Mouse (Mus musculus) limb, embryonic 10.5 days (tissue): ENCODE data around the gene Ppp4r1. TPM values are rescaled to one million over a fixed set of nuclear protein-coding genes. Genes with fewer than 3 reads are reported as not detected.

Experiments used
- DNase-seq: peaks from one replicate; pipeline ENCODE4 v3.0.0-alpha.2; 2017; ENCODE audit warnings: low spot score
- H3K27ac ChIP-seq: fragments of 300-500 bp; sonication (generic); 2 replicates; pipeline ENCODE4 v1.5.1; 2016; ENCODE audit warnings: mild to moderate bottlenecking
- H3K27me3 ChIP-seq: fragments of 300-500 bp; sonication (generic); 2 replicates; pipeline ENCODE4 v1.6.1; 2016; ENCODE audit warnings: low read depth, mild to moderate bottlenecking; ENCODE audit not compliant: poor library complexity, severe bottlenecking
- H3K36me3 ChIP-seq: fragments of 300-500 bp; sonication (generic); 2 replicates; pipeline ENCODE4 v1.6.1; 2016; ENCODE audit warnings: mild to moderate bottlenecking, moderate library complexity
- H3K4me1 ChIP-seq: fragments of 300-500 bp; sonication (generic); 2 replicates; pipeline ENCODE4 v1.6.1; 2016
- H3K4me3 ChIP-seq: fragments of 300-500 bp; sonication (generic); 2 replicates; pipeline ENCODE4 v1.5.1; 2016; ENCODE audit warnings: mild to moderate bottlenecking, moderate library complexity
- H3K9me3 ChIP-seq: fragments of 300-500 bp; sonication (generic); replicated peaks from 2 replicates; pipeline ENCODE4 v1.6.1; 2016; ENCODE audit warnings: mild to moderate bottlenecking
- WGBS: fragments of 180-500 bp; shearing (Covaris S2); methylation state at CpG from one replicate; pipeline ENCODE4 v1.1.7; 2016; 5-methylcytosine and 5-hydroxymethylcytosine counted together
- polyA plus RNA-seq: library from polyadenylated mRNA; unstranded; fragments of >200 nt; fragmentation: Nextera tagmentation; extraction: Ambion mirVana; gene quantifications from 2 replicates; pipeline ENCODE4 v1.2.1, GENCODE M21; 2016

Ppp4r1 gene
- polyA plus RNA-seq, 1 experiment from 2014 or later: 67.5 TPM

DNA sequence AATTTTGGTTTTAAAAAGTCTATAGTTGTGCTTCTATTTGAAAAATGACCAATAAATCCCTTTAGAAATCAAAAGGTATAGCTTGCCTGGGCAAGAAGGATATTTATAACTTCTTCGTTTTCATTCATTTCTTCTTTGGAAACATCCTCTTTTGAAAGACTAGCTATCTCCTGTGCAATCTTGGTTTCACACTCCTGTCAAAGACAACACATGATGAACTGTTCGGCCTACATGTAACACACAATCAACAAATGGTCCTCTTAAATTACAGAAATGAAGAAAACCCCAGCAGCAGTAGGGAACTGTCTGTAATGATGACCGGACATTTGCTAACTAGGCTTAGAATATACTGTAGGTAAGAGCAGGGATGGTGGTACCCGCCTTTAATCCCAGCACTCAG lies 71.6 kb downstream of the Ppp4r1 start:
- Histone ChIP-seq H3K9me3 (no peaks in the 10 kb centered on the region), H3K4me1 (0 out of 2 replicates have a peak, but pooled peaks cover 2% of the 10 kb centered on the region), H3K4me3 (no peak overlapping the region), H3K36me3 (peaks cover 90% of the 10 kb centered on the region), H3K27me3 (no peaks in the 10 kb centered on the region), H3K27ac (no peak overlapping the region)
- 96% methylated on average over 4 of the region's 4 CpGs for WGBS
- DNase-seq: no peak

DNA sequence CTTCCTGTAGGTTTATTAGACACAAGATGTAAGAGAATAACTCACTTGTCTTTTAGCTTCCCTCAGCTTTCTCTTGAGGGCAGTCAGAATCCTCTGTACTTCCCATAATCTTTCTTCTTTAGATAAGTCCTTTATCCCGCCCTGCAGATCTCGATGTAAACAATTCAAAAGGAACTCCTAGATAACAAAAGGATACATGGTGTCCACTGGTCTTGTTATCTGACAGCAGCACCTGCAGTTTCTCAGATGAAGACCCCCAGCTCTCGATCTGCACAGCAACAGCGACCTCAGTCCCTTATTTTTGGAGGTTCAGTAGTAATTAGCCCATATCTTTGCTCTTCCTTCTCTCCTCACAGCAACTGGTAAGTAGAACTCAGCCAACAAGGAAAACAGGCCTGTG lies 75.2 kb downstream of the Ppp4r1 start:
- no peaks in the 10 kb centered on the region for H3K27me3 ChIP-seq
- DNase-seq: no peak
- no peak overlapping the region for H3K4me3 ChIP-seq
- no peaks in the 10 kb centered on the region for H3K9me3 ChIP-seq
- H3K27ac ChIP-seq: no peak overlapping the region
- peaks cover 75% of the 10 kb centered on the region for H3K36me3 ChIP-seq
- 86% methylated on average over 4 of the region's 4 CpGs for WGBS
- no peaks in the 10 kb centered on the region for H3K4me1 ChIP-seq

GRCm38 (mm10) chr17:65862579-65862978 lies 80.2 kb downstream of the Ppp4r1 start:
- no peak overlapping the region for H3K27ac ChIP-seq
- 61% methylated on average over 4 of the region's 4 CpGs for WGBS
- H3K27me3 ChIP-seq: no peaks in the 10 kb centered on the region
- no peaks in the 10 kb centered on the region for H3K4me1 ChIP-seq
- no peaks in the 10 kb centered on the region for H3K9me3 ChIP-seq
- DNase-seq: peak; percentile 50
- peaks cover 63% of the 10 kb centered on the region for H3K36me3 ChIP-seq
- H3K4me3 ChIP-seq: no peak overlapping the region

- H3K4me3 ChIP-seq: no peak overlapping the region
- H3K27me3 ChIP-seq: no peaks in the 10 kb centered on the region
- H3K27ac ChIP-seq: no peak overlapping the region
- H3K36me3 ChIP-seq: peaks cover 52% of the 10 kb centered on the region
- H3K4me1 ChIP-seq: no peaks in the 10 kb centered on the region
- H3K9me3 ChIP-seq: no peaks in the 10 kb centered on the region
- DNase-seq: no peak
- 95% methylated on average over 12 of the region's 12 CpGs for WGBS
Measured at GRCm38 (mm10) chr17:65863830-65864229, 81.5 kb downstream of the Ppp4r1 start.

GRCm38 (mm10) chr17:65864742-65865141 lies 82.4 kb downstream of the Ppp4r1 start:
- Histone ChIP-seq H3K27me3 (no peaks in the 10 kb centered on the region), H3K36me3 (peaks cover 45% of the 10 kb centered on the region), H3K9me3 (no peaks in the 10 kb centered on the region), H3K4me1 (no peaks in the 10 kb centered on the region), H3K27ac (no peak overlapping the region), H3K4me3 (no peak overlapping the region)
- WGBS: 51% methylated on average over 4 of the region's 4 CpGs
- DNase-seq: no peak

DNA sequence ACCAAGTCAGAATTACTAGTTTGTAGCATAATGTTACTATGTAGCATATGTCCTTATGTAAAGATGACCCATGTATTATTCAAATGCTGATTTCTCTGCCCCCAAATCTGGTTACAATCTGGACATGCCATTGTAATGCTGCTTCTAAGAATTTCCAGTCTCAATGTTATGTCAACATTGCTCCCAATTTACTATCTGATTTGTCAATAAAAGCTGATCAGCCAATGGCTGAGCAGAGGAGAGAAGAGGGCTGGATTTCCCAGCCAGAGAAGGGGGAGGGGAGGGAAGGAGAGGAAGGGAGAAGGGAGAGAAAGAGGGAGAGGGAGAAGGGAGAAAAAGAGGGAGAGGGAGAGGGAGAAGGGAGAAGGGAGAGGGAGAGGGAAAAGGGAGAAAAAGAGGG lies 82.9 kb downstream of the Ppp4r1 start:
- Histone ChIP-seq H3K36me3 (peaks cover 45% of the 10 kb centered on the region), H3K27me3 (no peaks in the 10 kb centered on the region), H3K4me1 (no peaks in the 10 kb centered on the region), H3K27ac (no peak overlapping the region), H3K4me3 (no peak overlapping the region), H3K9me3 (no peaks in the 10 kb centered on the region)
- no peak for DNase-seq

- Histone ChIP-seq H3K9me3 (no peaks in the 10 kb centered on the region), H3K4me3 (no peak overlapping the region), H3K27ac (no peak overlapping the region), H3K36me3 (peaks cover 38% of the 10 kb centered on the region), H3K4me1 (no peaks in the 10 kb centered on the region), H3K27me3 (no peaks in the 10 kb centered on the region)
- DNase-seq: no peak
- WGBS: 93% methylated on average over 3 of the region's 3 CpGs
Measured at GRCm38 (mm10) chr17:65866201-65866600, 83.8 kb downstream of the Ppp4r1 start.

DNA sequence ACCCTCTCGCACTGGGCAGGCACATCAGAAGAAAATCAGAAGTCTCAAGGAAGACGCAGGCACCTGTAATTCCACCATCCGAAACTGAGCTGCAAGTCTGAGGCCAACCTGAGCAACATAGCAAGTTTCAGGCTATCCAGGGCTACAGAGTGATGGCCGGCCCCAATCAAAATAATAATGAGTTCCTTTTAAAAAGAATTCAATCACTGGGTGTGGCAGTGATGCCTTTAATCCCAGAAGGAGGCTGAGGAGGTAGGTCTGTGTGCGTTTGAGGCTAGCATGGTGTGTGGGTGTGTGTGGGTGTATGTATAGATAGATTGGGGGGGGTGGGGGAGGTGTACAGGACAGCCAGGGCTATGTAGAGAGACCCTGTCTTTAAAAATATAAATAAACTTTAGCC lies 85.6 kb downstream of the Ppp4r1 start:
- DNase-seq: no peak
- WGBS: 95% methylated on average over 5 of the region's 5 CpGs
- Histone ChIP-seq H3K36me3 (peaks cover 28% of the 10 kb centered on the region), H3K9me3 (no peaks in the 10 kb centered on the region), H3K4me3 (no peak overlapping the region), H3K27ac (no peak overlapping the region), H3K4me1 (peaks cover 13% of the 10 kb centered on the region), H3K27me3 (no peaks in the 10 kb centered on the region)

- no peak for DNase-seq
- no peaks in the 10 kb centered on the region for H3K9me3 ChIP-seq
- peaks cover 16% of the 10 kb centered on the region for H3K36me3 ChIP-seq
- 92% methylated on average over 10 of the region's 10 CpGs for WGBS
- H3K4me3 ChIP-seq: no peak overlapping the region
- no peak overlapping the region for H3K27ac ChIP-seq
- H3K4me1 ChIP-seq: peaks cover 13% of the 10 kb centered on the region
- H3K27me3 ChIP-seq: no peaks in the 10 kb centered on the region
Measured at GRCm38 (mm10) chr17:65869720-65870119, 87.3 kb downstream of the Ppp4r1 start.

- WGBS: 54% methylated on average over 4 of the region's 4 CpGs
- Histone ChIP-seq H3K4me3 (no peak overlapping the region), H3K4me1 (peaks cover 13% of the 10 kb centered on the region), H3K27me3 (no peaks in the 10 kb centered on the region), H3K9me3 (no peaks in the 10 kb centered on the region), H3K36me3 (peaks cover 16% of the 10 kb centered on the region), H3K27ac (no peak overlapping the region)
- peak; percentile 82 for DNase-seq
Measured at GRCm38 (mm10) chr17:65870146-65870545, 87.8 kb downstream of the Ppp4r1 start.

GRCm38 (mm10) chr17:65871641-65872041 lies 89.3 kb downstream of the Ppp4r1 start:
- no peak for DNase-seq
- Histone ChIP-seq H3K27ac (no peak overlapping the region), H3K4me3 (no peak overlapping the region), H3K9me3 (no peaks in the 10 kb centered on the region), H3K36me3 (peaks cover 10% of the 10 kb centered on the region), H3K4me1 (peaks cover 13% of the 10 kb centered on the region), H3K27me3 (no peaks in the 10 kb centered on the region)
- WGBS: 45% methylated on average over 5 of the region's 5 CpGs

DNA sequence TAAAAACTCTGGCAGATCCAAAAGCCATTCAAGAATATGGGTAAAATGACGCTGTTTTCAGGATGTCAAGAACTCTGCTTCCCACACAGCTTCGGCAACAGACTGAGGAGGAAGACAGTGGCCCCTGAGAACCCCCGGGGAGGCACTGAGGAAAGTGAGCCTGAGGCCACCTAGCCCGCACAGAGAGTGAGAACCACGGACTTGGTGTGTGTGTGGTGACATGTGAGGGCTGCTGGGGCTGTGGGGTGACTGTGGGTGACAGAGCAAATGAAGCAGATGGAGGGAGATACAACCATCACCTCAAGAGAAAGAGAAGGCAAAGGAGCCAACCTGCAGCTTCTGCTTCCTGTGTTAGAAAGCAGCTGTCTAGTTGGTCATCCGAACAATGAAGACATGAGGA lies 89.7 kb downstream of the Ppp4r1 start:
- Histone ChIP-seq H3K27me3 (no peaks in the 10 kb centered on the region), H3K27ac (no peak overlapping the region), H3K4me3 (no peak overlapping the region), H3K9me3 (no peaks in the 10 kb centered on the region), H3K36me3 (peaks cover 6% of the 10 kb centered on the region; the same call in 1 of the 2 replicates), H3K4me1 (peaks cover 15% of the 10 kb centered on the region)
- WGBS: 73% methylated on average over 6 of the region's 6 CpGs
- no peak for DNase-seq

- H3K9me3 ChIP-seq: no peaks in the 10 kb centered on the region
- peaks cover 18% of the 10 kb centered on the region for H3K4me1 ChIP-seq
- H3K4me3 ChIP-seq: no peak overlapping the region
- peaks cover under 1% of the 10 kb centered on the region; the same call in 1 of the 2 replicates for H3K36me3 ChIP-seq
- DNase-seq: peak; percentile 61
- WGBS: 35% methylated on average over 6 of the region's 6 CpGs
- no peaks in the 10 kb centered on the region for H3K27me3 ChIP-seq
- H3K27ac ChIP-seq: no peak overlapping the region
Measured at GRCm38 (mm10) chr17:65872652-65873051, 90.3 kb downstream of the Ppp4r1 start.

GRCm38 (mm10) chr17:65873156-65873555 lies 90.8 kb downstream of the Ppp4r1 start:
- H3K4me1 ChIP-seq: peaks cover 18% of the 10 kb centered on the region
- DNase-seq: no peak
- 88% methylated on average over 4 of the region's 4 CpGs for WGBS
- no peak overlapping the region for H3K27ac ChIP-seq
- H3K27me3 ChIP-seq: no peaks in the 10 kb centered on the region
- no peaks in the 10 kb centered on the region for H3K36me3 ChIP-seq
- no peak overlapping the region for H3K4me3 ChIP-seq
- no peaks in the 10 kb centered on the region for H3K9me3 ChIP-seq
